In the genomic region with DNA sequence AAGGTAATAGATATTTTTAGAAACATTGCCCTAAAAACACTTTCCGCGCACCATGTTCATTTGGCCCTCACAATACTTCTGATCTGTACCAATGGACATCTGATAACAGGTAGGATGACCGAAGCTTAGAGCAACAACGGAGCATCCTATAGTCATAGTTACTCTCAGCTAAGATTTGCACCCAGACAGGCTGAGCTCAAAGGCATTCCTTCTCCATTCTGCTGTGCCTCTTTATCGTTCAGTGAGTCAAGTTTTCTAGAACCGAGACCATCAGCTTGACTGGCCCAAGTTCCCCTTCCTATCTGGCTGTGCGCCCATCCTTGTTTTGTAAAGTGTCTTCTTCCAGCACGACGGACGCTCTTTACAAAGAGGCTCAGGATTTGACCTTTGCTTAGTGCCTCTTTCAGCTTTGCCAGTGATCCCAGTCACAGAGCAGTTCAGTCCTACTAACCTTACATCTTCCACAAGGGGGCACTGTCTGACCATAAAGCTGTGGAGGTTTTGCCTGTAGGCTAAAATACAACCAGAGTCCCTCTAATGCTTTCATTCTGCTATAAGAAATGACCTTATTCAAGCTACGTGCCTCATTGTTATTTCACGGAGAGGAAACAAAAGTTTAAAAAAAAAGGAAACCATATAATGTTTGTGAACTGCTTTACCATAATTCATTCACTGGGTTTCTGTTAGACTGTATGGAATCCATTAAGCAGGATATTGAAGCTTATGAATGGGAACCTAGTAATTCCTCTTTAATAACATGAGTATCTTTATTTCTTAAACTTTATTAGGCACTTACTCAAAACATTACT, we compare ENCODE assay signal across 9 mouse cellular contexts. TPM values are rescaled to one million over a fixed set of nuclear protein-coding genes. Genes with fewer than 3 reads are reported as not detected.
DNase-seq lines count a peak whose midpoint lies in the region; ATAC-seq and TF ChIP-seq lines count a peak whose summit lies in the region.
"Had no signal": no experiment of that assay in that cellular context is flagged by ENCODE, and none has a peak within 500 bp of the region (broad histone marks: within the 10 kb centered on the region; RNA-seq: fewer than 3 reads in every experiment).

No protein-coding gene starts in this region.

- no peaks in the 10 kb centered on the region for H3K9me3 ChIP-seq in MEL (replicated peaks; ENCODE audit: insufficient read depth, low read length)
- H3K9me3 ChIP-seq in forebrain, postnatal 0 days (ENCODE audit: low read length): no peaks in the 10 kb centered on the region
- H3K9me3 ChIP-seq in intestine, postnatal 0 days (ENCODE audit: control insufficient read depth): no peaks in the 10 kb centered on the region
- no peaks in the 10 kb centered on the region for H3K9me3 ChIP-seq in midbrain, embryonic 14.5 days (ENCODE audit: control insufficient read depth, low read length)
- H3K9me3 ChIP-seq: heart, embryonic 13.5 days had no signal

- H3K27ac ChIP-seq in MEL (ENCODE audit: control insufficient read depth, low read depth, low read length): no peak overlapping the region
- H3K27ac ChIP-seq in cerebellum, adult 2 months (ENCODE audit: insufficient read depth, low read length): no peak overlapping the region
- H3K27ac ChIP-seq in forebrain, postnatal 0 days (ENCODE audit: low read depth, low read length): no peak overlapping the region
- no peak overlapping the region for H3K27ac ChIP-seq in intestine, postnatal 0 days (ENCODE audit: low read depth, low read length)
- H3K27ac ChIP-seq in midbrain, embryonic 14.5 days (replicated peaks; ENCODE audit: low read depth, low read length): no peak overlapping the region
- H3K27ac ChIP-seq: heart, embryonic 13.5 days had no signal

- peak; percentile 93 for TF ChIP-seq RAD21 in MEL (IDR thresholded peaks at IDR 0.05; ENCODE audit: low read depth, low read length)

- no peak for TF ChIP-seq POLR2A in MEL (IDR thresholded peaks at IDR 0.05; ENCODE audit: control insufficient read depth in 1 of 2, insufficient read depth in 1 of 2, low read depth in 1 of 2, low read length in 2 of 2, poor library complexity in 1 of 2)
- TF ChIP-seq POLR2A in cerebellum, adult 2 months (IDR thresholded peaks at IDR 0.05; ENCODE audit: borderline replicate concordance, insufficient read depth, low read length): no peak

- ATAC-seq in forebrain, postnatal 0 days: peak; percentile 89
- ATAC-seq in intestine, postnatal 0 days: no peak
- peak; percentile 72; the same call in 1 of the 2 replicates for ATAC-seq in midbrain, embryonic 14.5 days (ENCODE audit: low FRiP score, low TSS enrichment)

- DNase-seq in 3134 (ENCODE audit: extremely low read depth, insufficient read length, low spot score) (peak; percentile 10), MEL (ENCODE audit: low read depth, low spot score) (peak; percentile 88)
- DNase-seq in cerebellum, adult 2 months: peak; percentile 23 to 40
- DNase-seq in forebrain, postnatal 0 days: peak; percentile 87
- peak; percentile 64 to 67 for DNase-seq in left cerebral cortex, postnatal 14 days (ENCODE audit: low spot score in 2 of 2)
- DNase-seq in midbrain, embryonic 14.5 days: peak; percentile 94
- DNase-seq in testis, postnatal 10 days (ENCODE audit: low spot score): peak; percentile 57

- no peaks in the 10 kb centered on the region for H3K79me2 ChIP-seq in MEL (ENCODE audit: control insufficient read depth, insufficient read depth, low read length, poor library complexity)

- H3K36me3 ChIP-seq in MEL (ENCODE audit: control insufficient read depth in 1 of 2, insufficient read depth in 2 of 2, low read length in 2 of 2): no peaks in the 10 kb centered on the region
- H3K36me3 ChIP-seq in forebrain, postnatal 0 days (ENCODE audit: insufficient read depth): no peaks in the 10 kb centered on the region
- no peaks in the 10 kb centered on the region for H3K36me3 ChIP-seq in intestine, postnatal 0 days (ENCODE audit: control insufficient read depth, insufficient read depth)
- H3K36me3 ChIP-seq in midbrain, embryonic 14.5 days (ENCODE audit: control insufficient read depth, insufficient read depth, low read length): no peaks in the 10 kb centered on the region
- H3K36me3 ChIP-seq: heart, embryonic 13.5 days had no signal

- TF ChIP-seq CTCF in MEL (IDR thresholded peaks at IDR 0.05 in 2 of 3, conservative IDR thresholded peaks at IDR 0.05 in 1 of 3; ENCODE audit: control insufficient read depth in 1 of 3, insufficient read depth in 1 of 3, low read depth in 2 of 3, low read length in 3 of 3, poor library complexity in 1 of 3, severe bottlenecking in 1 of 3): peak; percentile 59 to 91 (median 69)
- peak; percentile 59; the same call in 1 of the 2 replicates for TF ChIP-seq CTCF in cerebellum, adult 2 months (IDR thresholded peaks at IDR 0.05; ENCODE audit: borderline replicate concordance, insufficient read depth, low read depth, low read length)
- peak; percentile 88 for TF ChIP-seq CTCF in forebrain, postnatal 0 days (IDR thresholded peaks at IDR 0.05; ENCODE audit: low read depth)
- TF ChIP-seq CTCF in intestine, postnatal 0 days (IDR thresholded peaks at IDR 0.05; ENCODE audit: low read depth): peak; percentile 83

- peaks cover 0 to 4% of the 10 kb centered on the region in 2 experiments; a peak in 1 of 4 replicates for H3K4me1 ChIP-seq in MEL (ENCODE audit: control insufficient read depth in 1 of 2, insufficient read depth in 2 of 2, low read length in 2 of 2)
- H3K4me1 ChIP-seq in cerebellum, adult 2 months (ENCODE audit: control insufficient read depth, insufficient read depth, low read length): no peaks in the 10 kb centered on the region
- H3K4me1 ChIP-seq in forebrain, postnatal 0 days (ENCODE audit: insufficient read depth): no peaks in the 10 kb centered on the region
- H3K4me1 ChIP-seq in intestine, postnatal 0 days (replicated peaks; ENCODE audit: control insufficient read depth, insufficient read depth, low read length): no peaks in the 10 kb centered on the region
- peaks cover 4% of the 10 kb centered on the region; the same call in 1 of the 2 replicates for H3K4me1 ChIP-seq in midbrain, embryonic 14.5 days (ENCODE audit: control insufficient read depth, insufficient read depth, low read length)

- 44% methylated on average over 12 of the region's 12 CpGs for WGBS in cerebellum, adult 2 months
- 44% methylated on average over 12 of the region's 12 CpGs for WGBS in forebrain, postnatal 0 days
- 54% methylated on average over 12 of the region's 12 CpGs for WGBS in intestine, postnatal 0 days
- WGBS in midbrain, embryonic 14.5 days: 47% methylated on average over 12 of the region's 12 CpGs

- peaks cover 0 to 3% of the 10 kb centered on the region in 2 experiments; a peak in 2 of 4 replicates for H3K27me3 ChIP-seq in MEL (ENCODE audit: control insufficient read depth in 1 of 2, insufficient read depth in 2 of 2, low read length in 2 of 2)
- H3K27me3 ChIP-seq in cerebellum, adult 2 months (ENCODE audit: control insufficient read depth, insufficient read depth, low read length): no peaks in the 10 kb centered on the region
- H3K27me3 ChIP-seq in forebrain, postnatal 0 days (ENCODE audit: insufficient read depth, low read length): no peaks in the 10 kb centered on the region
- H3K27me3 ChIP-seq in intestine, postnatal 0 days (replicated peaks; ENCODE audit: control insufficient read depth, insufficient read depth, low read length): no peaks in the 10 kb centered on the region
- H3K27me3 ChIP-seq in midbrain, embryonic 14.5 days (ENCODE audit: control insufficient read depth, insufficient read depth, low read length): no peaks in the 10 kb centered on the region
- H3K27me3 ChIP-seq: heart, embryonic 13.5 days had no signal

- intact Hi-C loops in left cerebral cortex, postnatal 14 days (cut with DNase I): loop anchor here (5.0 kb wide), 1 partner anchor 1016 kb away; no protein-coding TSS in a partner anchor

- H3K4me2 ChIP-seq in forebrain, postnatal 0 days (ENCODE audit: low read depth): no peak overlapping the region
- H3K4me2 ChIP-seq in intestine, postnatal 0 days (replicated peaks; ENCODE audit: low read depth): no peak overlapping the region
- H3K4me2 ChIP-seq in midbrain, embryonic 14.5 days (ENCODE audit: low read length): no peak overlapping the region
- H3K4me2 ChIP-seq: heart, embryonic 13.5 days had no signal

- H3K4me3 ChIP-seq in MEL (ENCODE audit: control insufficient read depth in 1 of 2, insufficient read depth in 1 of 2, low read depth in 2 of 2, low read length in 2 of 2): peak overlapping the region; percentile 50 to 70
- no peak overlapping the region for H3K4me3 ChIP-seq in cerebellum, adult 2 months (replicated peaks; ENCODE audit: insufficient read depth, low read depth, low read length)
- no peak overlapping the region for H3K4me3 ChIP-seq in forebrain, postnatal 0 days (ENCODE audit: low read depth, low read length)
- H3K4me3 ChIP-seq in intestine, postnatal 0 days (ENCODE audit: low read depth, low read length): no peak overlapping the region
- H3K4me3 ChIP-seq in midbrain, embryonic 14.5 days (replicated peaks; ENCODE audit: low read depth, low read length): no peak overlapping the region
- H3K4me3 ChIP-seq: heart, embryonic 13.5 days had no signal

- no peak for TF ChIP-seq EP300 in MEL (IDR thresholded peaks at IDR 0.05; ENCODE audit: low read depth in 1 of 2, low read length in 2 of 2)

- no peak overlapping the region for H3K9ac ChIP-seq in MEL (ENCODE audit: control insufficient read depth, low read depth, low read length, poor library complexity, severe bottlenecking)
- no peak overlapping the region for H3K9ac ChIP-seq in forebrain, postnatal 0 days
- no peak overlapping the region for H3K9ac ChIP-seq in intestine, postnatal 0 days (ENCODE audit: low read depth, low read length)
- no peak overlapping the region for H3K9ac ChIP-seq in midbrain, embryonic 14.5 days (replicated peaks; ENCODE audit: low read length)
- H3K9ac ChIP-seq: heart, embryonic 13.5 days had no signal

TF ChIP-seq in MEL, 35 proteins besides CTCF, POLR2A, EP300 and RAD21 (continues in another document):
- TF ChIP-seq MAFK (IDR thresholded peaks at IDR 0.05; ENCODE audit: borderline replicate concordance, low read depth, low read length) (no peak), TBP (IDR thresholded peaks at IDR 0.05; ENCODE audit: low read depth, low read length) (no peak), SMC3 (IDR thresholded peaks at IDR 0.05; ENCODE audit: low read depth, low read length) (peak; percentile 84), SIN3A (IDR thresholded peaks at IDR 0.05; ENCODE audit: low read length) (no peak), ZC3H11A (IDR thresholded peaks at IDR 0.05; ENCODE audit: low read depth, low read length) (peak; percentile 77)

RNA-seq across cellular contexts. Expression of a gene that starts 35.2 kb away (rescaled TPM):
- not detected in 2 replicates for total RNA-seq in MEL (2012; rRNA removed)
- under 1 TPM in 1 of 2 experiments, not detected in 1; 0.01 TPM for polyA plus RNA-seq in MEL (2012; ENCODE audit: insufficient read depth in 1 of 2, insufficient read length in 2 of 2, low read depth in 1 of 2, low replicate concordance in 2 of 2, missing spikeins in 1 of 2)
- 0.02 and 0.08 TPM in 2 replicates for polyA plus RNA-seq in cerebellum, adult 2 months (2012; rRNA removed)
- total RNA-seq in forebrain, postnatal 0 days (2014; rRNA removed): 2.9 and 5.8 TPM in 2 replicates
- 2.3 and 3.6 TPM in 2 replicates for polyA plus RNA-seq in forebrain, postnatal 0 days (2015; fragmentation: Nextera tagmentation; extraction: Ambion mirVana)
- polyA plus RNA-seq in intestine, postnatal 0 days (2015; fragmentation: Nextera tagmentation; extraction: Ambion mirVana): 0.04 TPM in 1 of 2 replicates, not detected in the other
- total RNA-seq in left cerebral cortex, postnatal 14 days (2021): under 1 TPM; 0.15 to 0.20 TPM
- 6.3 and 10.6 TPM in 2 replicates for polyA plus RNA-seq in midbrain, embryonic 14.5 days (2014; fragmentation: Nextera tagmentation; extraction: Ambion mirVana)

Comparison
In these comparisons a context has a peak if more than half of its experiments do, and no peak if none do; other contexts are left out.
1. DNase-seq: peak in every context shown above with its lines; median percentile 94 in midbrain, embryonic 14.5 days; 88 in MEL; 87 in forebrain, postnatal 0 days; 66 in left cerebral cortex, postnatal 14 days; 57 in testis, postnatal 10 days; 32 in cerebellum, adult 2 months; 10 in 3134.
2. H3K4me3 ChIP-seq: peak in MEL (2 of 2); none in cerebellum, adult 2 months (single experiment), forebrain, postnatal 0 days (single experiment), intestine, postnatal 0 days (single experiment) and midbrain, embryonic 14.5 days (single experiment).
3. Peak in every context shown above with its lines, with median percentiles within 50 percentile points of each other: CTCF ChIP-seq.